Mouse (Mus musculus) left cerebral cortex, adult 9 months (tissue): ENCODE data around the gene Nkiras2.
A peak's percentile ranks its signal among the peaks of the same experiment; 100 is the strongest.
"Not testable (repeated sequence)": the region's sequence is repeated elsewhere in the genome, so short reads cannot be mapped to it uniquely, and the experiment has no call there.

Experiments
- DNase-seq, 2 experiments: peaks; one replicate each; pipeline ENCODE4 v3.0.0; 2022; ENCODE audit warnings: low spot score in 2 of 2

Gene Nkiras2

GRCm38 (mm10) chr11:100618761-100619484, at the start of gene Nkiras2:
Nkiras2 (plus strand) TSS chr11:100619244.
- peak in 1 of 2 experiments; percentile 38 for DNase-seq

DNA sequence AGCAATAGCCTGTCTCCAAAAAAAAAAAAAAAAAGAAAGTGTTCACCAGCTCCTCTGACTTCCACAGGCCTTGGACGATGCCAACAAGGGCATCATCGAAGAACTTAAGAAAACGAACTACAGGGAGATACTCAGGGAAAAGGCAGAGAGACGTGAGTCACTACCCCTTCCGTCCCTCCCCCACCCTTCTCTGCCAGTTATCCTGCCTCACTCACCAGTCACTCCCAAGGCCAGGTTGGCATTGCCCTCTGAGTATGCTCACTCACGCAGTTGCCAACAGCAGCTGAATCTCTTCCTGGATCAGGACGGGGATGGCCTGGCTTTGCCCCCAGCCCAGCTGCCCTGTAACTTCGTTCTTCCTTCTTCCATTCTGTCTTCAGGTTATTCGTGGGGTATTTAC, 49.3 kb upstream of the Nkiras2 start:
- no peak for DNase-seq

DNA sequence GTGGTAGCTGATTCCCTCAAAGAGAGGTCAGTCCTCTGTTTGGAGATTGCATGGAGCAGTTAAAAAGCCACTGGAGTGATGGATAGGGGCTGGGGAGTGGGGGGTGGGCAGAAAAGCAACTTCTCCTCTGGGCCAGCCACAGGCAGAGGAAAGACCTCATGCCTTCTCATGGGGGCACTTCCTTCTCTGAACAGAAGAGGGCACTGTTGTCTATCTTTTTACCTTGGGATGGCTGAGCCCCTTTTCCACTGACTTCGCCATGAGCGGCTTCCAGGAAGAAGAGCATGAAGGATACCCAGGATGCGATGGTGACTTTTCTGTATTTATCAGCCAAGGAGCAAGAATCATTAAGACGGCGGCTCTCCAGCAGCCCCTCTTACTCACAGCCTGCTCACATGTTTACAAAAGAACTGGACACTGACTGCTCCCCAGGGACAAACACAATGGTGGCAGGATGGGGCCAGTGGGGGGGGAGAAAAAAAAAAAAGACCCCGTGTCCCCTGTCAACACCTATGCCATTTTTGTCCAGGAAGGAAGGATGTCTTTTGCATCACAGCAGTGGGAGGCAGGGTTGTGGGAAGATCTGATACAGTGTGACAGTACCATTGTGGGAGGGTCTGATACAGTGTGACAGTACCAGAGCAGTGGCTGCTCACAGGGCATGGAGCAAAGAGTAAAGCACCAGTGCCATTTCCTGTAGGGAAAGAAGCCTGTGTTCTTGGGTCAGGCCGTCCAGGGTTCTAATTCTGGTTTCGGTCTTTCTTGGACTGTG, 48.4 kb upstream of the Nkiras2 start:
- DNase-seq: peak in 1 of 2 experiments; percentile 89

DNA sequence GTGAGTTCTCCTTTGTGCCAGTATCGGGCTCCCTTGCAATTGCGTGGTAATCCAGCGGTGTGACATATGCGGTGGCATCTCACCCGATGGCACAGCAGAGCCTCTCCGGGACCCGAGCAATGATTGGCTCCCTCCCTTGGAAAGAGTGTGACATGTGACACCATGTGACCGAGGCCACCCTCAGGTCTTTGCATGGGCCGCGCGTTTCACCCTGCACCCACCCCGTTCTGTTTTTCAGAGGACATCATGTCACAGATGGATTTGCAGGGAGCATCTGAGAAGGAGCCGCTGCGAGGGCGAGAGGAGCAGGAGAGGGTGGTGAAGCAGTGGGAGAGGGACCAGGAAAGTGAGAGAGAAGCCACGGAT, 47.9 kb upstream of the Nkiras2 start:
- DNase-seq: peak in 1 of 2 experiments; percentile 62

- no peak for DNase-seq
Observed at GRCm38 (mm10) chr11:100574188-100574587, 44.9 kb upstream of the Nkiras2 start.

GRCm38 (mm10) chr11:100574708-100575483, 44.1 kb upstream of the Nkiras2 start, which contains the start of gene Cnp:
Cnp (plus strand) TSS chr11:100574904.
- DNase-seq: peak in 1 of 2 experiments; percentile 69

- DNase-seq: peak; percentile 68 to 69
Observed at GRCm38 (mm10) chr11:100575484-100575855, 43.6 kb upstream of the Nkiras2 start.

- DNase-seq: no peak
Observed at GRCm38 (mm10) chr11:100576256-100576655, 42.8 kb upstream of the Nkiras2 start.

GRCm38 (mm10) chr11:100577852-100578599, 41.0 kb upstream of the Nkiras2 start:
- no peak for DNase-seq

DNA sequence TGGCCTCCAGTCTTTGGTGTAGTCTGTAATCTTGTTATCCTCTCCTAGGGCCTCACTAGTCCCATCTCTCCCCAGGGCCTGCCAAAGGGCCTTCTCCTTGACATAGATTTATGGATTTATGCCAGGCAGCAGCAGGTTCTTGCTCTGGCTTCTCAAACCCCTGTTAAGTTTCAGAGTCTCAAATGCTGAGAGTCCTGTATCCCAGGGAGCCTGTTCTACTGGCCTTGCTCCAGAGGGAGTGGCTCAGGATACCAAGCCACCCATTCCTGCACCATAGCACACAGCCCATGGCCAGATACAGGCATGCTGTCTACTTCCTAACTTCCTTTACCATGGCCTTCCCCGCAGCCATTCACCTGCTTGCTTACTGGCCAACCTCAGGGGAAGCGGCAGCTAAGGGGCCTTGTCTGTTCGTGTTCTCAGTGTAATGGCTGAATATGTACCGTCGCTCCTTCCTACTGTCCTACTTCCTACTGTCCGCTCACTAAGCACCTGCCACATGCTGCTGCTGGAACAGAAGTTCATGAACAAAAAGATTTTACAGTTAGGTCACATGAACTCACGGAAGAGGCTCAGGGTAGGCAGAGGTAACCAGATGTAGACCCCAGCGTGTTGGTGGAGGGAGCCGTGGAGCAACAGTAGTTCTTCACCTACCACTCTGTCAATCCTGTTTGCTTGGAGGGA, 39.8 kb upstream of the Nkiras2 start:
- no peak for DNase-seq

GRCm38 (mm10) chr11:100580275-100580674, 38.8 kb upstream of the Nkiras2 start:
- DNase-seq: no peak

GRCm38 (mm10) chr11:100581756-100582155, 37.3 kb upstream of the Nkiras2 start:
- peak in 1 of 2 experiments; percentile 67 for DNase-seq

- DNase-seq: not testable (repeated sequence)
Observed at GRCm38 (mm10) chr11:100582413-100582812, 36.6 kb upstream of the Nkiras2 start.

DNA sequence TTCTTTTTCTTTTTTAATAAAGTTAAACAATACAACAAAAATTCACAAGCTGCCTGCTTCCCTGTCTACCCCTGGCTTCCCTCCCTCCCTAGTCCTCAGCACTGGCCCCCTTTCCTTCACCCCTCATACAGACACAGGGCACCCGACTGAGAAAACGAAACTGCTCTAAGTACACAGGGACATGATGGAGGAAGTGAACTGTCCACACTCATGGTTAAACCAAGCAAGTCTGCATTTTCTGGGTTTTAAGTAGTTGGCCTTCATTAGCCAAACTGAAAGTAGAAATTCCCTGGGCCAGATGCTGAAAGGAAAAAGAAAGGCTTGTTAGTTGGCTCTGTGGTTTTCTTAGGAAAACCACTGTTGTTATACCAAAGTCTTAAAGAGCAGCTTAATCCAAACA, 36.2 kb upstream of the Nkiras2 start:
- DNase-seq: no peak

DNA sequence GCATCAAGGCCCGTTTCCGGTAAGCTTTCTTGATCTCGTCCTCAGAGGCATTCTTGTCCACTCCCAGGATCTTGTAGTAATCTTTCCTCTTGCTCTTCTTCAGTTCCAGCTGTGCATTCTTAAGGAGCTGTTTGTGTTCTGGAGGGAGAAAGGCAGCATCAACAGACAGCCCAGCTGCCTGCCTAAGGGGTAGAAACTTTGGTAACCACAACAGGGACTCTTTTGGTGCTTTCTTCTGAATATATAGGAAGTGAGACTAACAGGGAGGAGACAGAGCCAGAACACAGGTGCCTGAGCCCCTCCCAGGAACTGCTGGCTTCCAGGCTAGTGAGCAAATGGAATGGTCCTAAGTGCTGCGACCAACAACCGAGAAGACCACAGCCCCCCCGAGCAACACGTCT, 34.5 kb upstream of the Nkiras2 start:
- DNase-seq: no peak

DNA sequence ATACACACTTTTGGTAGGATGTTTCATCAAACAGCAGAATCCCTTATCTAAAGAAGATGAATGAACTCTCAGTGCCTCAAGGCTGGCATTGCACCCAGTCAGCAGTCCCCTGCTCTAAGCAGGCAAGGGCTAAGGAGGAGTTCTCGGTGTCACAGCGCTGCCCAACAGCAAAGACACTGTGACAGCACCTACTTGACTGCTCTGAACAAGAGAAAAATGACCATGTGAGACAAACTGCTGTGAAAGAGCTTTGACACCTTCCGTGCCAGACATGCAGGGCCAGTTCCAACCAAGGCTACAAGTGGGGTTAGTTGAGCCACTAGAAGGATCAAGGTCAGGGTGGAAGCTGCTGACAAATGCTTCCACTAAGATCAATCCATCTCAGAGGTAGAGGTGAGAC, 33.9 kb upstream of the Nkiras2 start:
- DNase-seq: no peak

DNA sequence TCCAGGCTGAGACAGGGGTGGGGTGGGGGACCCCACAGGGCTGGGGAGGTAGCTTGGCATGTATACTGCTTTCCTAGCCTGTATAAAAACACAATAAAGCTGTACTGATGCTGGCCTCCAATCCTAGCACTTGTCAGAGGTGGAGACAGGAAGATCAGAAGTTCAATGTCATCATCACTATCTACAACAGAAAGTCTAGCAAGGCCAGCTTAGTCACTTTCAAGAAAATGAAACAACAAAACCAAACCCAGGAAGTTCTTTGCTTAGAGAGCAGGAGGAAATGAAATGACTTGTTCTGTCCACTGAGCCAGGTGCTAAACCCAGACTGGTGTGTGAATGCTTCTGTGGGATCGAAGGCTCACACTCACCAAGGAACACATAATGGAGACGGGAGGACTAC, 30.6 kb upstream of the Nkiras2 start:
- DNase-seq: no peak

DNA sequence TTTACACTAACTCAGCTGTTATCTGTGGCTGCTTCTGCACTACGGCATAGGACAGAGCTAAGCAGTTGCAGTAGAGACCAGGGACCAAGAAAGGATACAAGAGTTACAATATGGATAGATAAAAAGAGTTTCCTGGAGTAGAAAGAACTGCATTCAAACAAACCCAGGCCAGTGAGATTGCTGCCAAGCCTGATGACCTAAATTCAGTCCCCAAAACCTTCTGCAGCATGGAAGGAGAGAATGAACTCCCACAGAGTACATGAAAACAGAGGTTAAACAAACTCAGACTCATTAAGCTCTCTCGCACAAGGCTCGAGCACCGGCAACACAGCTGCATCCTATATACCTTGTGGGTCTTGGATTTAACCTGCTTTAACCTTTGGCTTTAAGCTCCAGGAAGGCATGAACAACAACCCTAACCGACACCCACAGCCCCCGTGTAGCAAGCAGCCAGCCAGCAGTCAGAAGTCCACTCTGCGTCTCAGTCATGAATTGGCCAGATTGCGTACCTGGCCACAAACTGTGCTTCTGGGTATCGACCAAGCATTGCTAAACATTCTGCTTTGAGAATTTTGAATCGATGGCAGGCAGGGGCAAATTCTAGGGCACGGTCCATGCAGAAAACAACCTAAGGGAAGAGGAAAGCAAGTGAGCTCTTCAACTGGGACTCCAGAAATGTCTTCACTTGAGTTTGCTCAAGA, 26.5 kb upstream of the Nkiras2 start:
- no peak for DNase-seq

GRCm38 (mm10) chr11:100594608-100595007, 24.4 kb upstream of the Nkiras2 start:
- no peak for DNase-seq

DNA sequence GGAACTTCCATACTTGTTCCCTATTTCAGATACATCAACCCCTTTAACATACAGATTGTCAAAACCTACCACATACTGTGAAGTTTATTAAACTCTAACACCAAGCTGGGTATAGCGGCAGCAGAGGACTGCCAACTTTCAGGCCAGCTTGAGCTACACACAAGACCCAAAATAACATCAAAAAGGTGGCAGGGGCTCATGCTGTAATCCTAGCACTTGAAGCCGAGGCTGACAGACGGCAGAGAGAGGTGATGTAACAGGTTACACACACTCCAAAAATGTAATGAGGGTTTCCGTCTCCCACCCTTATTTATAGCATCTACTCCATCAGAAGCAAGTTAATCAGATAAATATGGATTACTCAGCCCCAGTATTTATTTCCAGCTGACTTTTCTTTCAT, 23.5 kb upstream of the Nkiras2 start:
- no peak for DNase-seq
